Mouse (Mus musculus) CD4-positive, CD25-positive, alpha-beta regulatory T cell, adult 2 months (primary cell): Measurements from ENCODE around the gene Gm20388.

Source experiments
- DNase-seq: peaks from one replicate; pipeline ENCODE4 v3.0.0-alpha.2; 2012; ENCODE audit warnings: low read depth, low spot score

Gene Gm20388

DNA sequence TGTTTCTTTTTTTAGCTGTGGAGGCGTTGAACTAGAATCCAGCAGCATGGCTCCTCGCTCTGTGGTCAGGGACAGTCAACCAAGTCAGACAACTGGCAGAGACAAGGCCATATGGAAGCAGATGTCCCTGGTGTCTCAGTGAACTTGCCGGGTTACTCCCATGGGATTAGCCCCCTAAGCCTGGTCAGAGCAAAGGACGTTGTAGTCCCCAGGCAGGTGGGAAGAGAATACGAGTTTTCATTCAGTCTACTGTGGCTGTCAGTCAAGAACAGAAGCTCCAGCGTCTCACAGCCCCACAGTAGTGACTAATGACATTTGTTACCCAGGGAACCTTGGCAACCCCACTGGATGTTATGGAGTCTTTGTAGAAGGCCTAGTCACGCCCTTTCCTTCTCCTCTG lies 2835.8 kb downstream of the Gm20388 start:
- no peak for DNase-seq

DNA sequence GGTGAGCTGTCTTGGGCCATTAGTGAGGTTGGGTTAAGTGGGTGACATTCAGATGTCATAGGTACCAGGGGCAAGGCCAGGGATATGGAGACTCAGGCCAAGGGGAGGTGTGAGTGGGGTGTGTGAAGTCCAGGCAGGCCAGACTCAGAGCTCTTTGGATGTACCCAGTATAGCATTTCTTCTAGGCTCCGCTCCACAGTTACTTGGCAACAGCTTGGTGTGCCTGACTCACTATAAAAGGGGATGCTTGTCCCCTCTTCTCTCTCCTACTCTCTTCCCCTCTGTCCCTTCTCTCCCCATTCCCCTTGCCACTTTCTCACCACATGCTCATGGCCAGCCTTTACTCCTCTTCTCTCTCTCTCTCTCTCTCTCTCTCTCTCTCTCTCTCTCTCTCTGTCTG lies 2837.2 kb downstream of the Gm20388 start:
- DNase-seq: no peak

DNA sequence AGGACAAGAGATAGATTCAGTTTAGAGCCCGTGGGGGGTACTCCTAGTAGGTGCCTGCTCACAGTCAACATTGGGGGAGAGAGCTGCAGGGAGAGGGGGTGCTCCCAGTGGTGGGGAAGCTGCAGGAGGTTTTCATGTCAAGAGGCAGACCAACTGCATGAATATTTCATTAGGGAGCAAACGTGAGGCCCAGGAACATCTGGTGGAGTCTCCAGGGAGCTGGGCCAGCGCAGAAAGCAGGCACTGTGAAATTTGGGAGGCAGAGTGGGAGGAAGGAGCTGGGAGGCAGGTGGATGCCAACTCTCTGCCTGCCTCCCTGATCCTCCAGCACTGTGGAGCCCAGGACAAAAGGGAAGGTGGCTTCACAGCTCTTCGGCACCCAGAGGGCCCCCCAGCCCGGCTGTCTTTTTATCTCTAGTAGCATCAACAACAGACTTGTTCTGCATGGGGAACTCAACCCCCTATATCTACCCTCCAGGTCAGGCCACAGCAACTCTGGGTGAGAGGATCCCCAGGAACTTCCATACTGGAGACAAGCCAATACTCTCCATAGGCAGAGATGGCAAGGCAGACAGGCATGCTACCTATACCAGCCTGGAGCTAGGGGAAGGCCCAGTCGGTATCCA lies 2838.8 kb downstream of the Gm20388 start:
- no peak for DNase-seq

DNA sequence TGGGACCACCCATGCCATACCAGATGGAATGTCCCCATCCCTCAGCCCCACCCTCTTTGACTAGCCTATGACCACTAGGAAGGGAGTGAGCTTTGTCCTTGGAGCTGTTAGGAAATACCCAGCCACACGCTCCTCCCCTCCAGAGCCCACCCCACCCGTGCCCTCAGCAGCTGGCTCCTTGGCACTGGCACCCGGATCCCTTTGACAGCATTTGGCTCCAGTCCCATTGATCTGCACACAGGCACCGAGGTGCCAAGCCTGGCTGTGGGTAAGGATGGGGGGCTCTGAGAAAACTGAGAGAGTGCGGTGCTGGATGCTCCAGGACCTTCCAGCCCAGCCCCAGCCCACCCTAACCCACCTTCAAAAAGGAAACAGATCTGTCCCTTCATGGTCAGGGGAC lies 2840.7 kb downstream of the Gm20388 start:
- no peak for DNase-seq

DNA sequence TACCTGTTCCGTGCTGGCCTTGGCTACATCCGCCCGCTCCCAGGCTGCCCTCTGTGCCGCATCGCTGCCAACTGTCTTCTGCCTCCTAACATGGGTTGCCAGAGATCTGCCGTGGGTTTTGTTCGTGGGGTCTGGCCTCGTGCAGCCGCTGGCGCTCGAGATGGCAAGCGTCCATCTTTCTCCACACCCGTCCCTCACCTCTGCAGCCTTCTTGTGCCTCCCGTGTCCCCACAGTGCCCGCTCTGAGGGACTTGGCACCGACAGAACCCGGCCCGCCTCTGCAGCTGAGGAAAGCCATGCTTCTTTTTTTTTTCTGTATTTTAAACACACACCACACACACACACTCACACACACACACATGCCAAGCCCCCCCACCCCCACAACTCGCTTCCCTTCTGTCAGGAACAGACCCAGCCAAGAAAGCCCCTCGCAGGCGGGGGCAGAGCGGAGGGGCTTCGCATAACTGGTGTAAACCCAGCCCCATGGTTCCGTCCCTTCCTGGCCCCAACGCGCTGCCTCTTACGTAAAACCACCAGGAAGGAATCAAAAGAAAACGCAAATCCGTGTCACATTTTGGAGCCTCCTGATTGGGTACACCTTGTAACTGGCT lies 2841.6 kb downstream of the Gm20388 start:
- no peak for DNase-seq

DNA sequence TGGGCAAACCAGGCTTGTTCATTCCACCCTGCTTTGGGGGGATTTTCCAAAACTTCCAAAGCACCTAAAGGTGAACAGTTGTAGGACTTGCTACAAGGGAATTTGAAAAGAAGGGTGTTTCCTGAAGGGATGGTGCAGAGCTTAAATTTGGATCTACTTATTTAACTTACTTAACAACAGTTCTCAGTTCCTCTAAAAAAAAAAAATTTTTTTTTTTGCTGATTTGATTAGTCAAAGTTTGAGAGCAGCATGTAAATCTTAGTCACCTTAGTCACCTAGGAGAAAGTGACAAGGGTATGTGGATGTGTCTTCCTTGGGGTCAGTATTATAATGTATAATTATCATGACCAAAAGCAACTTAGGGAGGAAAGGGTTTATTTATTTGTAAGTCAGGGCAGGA lies 2848.0 kb downstream of the Gm20388 start:
- no peak for DNase-seq

DNA sequence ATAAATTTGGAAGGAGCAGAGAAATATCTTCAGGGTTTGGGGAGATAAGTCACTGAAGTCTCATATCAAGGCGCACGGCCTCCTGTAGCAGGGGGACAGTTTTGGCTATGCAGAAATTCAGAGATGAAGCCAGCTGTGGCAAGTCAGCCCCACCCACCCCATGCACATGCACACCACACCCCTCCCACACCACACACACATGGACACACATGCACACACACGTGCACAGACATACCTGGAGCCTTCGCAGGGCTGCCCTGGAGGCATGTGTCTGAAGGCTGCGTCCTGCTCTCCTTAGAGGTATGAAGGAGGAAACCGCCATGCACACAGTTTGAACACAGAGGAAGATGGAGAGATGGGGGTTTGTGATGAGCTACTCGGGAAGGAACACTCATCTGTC lies 2849.5 kb downstream of the Gm20388 start:
- DNase-seq: no peak

DNA sequence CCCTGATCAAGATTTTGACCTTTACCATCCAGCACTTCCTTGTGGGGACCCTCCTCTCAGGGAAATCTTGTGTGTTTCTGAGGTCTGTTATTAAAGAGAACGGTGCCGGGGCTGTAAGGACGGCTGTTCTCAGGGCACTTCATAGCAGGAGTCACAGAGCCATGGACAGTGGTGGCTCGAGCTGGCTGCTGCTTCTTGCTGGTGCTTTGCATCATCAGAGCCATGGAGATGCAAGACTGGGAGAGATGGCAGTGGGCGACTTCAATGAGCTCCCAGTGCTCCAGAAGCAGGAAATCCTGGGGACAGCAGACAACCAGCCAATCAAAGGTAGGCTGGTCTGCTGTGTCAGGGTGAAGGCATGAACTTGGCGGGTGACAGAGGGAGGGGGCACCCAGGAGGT lies 2850.5 kb downstream of the Gm20388 start:
- no peak for DNase-seq

DNA sequence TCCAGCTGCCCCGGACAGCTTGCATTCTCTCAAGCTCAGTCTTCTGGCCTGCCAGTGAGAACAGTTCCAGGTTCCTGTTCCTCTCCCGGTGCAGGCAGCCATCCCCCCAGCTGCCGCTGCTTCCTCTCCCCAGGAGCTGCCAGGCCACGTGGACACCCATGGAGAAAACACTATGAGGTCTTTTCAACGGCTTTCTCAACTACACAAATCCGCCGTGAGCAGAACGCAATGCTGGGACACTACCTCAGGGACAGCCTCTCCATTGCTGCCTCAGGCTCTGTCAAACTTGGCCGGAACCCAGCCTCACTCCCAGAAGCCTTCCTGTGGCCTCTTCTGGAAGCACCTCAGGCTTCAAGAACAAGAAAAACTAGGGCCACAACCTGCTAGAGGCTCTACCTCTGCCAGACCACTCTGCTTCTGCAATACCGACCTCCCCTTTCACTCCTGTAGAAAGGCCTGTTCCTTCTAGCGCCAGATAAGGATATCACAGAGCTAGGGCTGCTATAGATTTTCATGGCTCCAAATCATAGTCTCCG lies 2852.2 kb downstream of the Gm20388 start:
- DNase-seq: no peak

DNA sequence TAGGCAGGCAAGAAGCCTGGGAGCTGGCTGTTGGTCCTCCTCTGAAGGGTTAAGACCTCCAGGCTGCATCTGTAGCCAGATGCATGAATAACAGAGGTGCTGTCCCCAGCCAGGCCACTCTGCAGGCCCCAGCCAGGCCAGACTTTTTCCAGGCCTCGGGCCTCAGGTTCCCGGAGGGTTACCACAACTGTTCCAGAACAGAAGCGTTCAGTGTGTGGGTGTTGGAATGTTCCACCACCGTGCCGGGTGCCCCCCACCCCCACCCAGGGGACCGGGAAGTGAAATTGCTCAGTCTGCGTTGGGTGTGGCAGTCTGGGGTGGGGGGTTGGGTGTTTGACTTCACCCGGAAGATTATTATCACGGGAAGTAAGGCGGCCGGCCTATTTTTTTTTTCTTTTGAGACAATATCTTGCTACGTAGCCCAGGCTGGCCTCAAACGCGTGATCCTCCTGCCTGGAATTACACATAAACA lies 2852.7 kb downstream of the Gm20388 start:
- DNase-seq: peak; percentile 15

DNA sequence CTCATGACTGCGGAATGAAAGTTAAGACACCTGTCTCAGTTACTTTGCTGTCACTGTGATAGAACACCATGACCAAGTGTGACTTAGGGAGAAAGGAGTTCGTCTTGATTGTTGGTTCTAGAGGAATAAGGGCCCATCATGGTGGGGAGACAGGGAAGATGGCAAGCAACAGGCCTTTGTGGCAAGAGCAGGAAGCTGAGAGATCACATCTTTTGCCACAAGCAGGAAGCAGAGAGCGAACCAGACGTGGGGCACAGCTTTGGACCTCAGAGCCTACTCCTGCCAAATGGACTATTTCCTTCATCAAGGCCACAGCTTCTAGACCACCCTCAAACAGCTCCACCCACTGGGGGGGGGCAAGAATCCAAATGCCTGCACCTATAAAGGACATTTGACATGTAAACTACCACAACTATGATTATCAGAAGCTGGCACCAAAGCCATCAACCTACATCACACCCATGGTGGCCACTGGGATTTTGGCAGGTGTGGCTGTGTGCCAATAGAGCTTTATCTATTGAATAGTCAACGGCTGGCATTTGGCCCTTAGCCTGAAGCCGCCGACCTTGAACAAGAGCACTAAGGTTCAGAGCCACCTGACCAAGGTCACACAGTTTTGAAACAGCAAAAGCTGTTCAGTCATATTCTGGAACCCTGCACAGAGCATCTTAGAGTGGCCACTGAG lies 2854.3 kb downstream of the Gm20388 start:
- no peak for DNase-seq

DNA sequence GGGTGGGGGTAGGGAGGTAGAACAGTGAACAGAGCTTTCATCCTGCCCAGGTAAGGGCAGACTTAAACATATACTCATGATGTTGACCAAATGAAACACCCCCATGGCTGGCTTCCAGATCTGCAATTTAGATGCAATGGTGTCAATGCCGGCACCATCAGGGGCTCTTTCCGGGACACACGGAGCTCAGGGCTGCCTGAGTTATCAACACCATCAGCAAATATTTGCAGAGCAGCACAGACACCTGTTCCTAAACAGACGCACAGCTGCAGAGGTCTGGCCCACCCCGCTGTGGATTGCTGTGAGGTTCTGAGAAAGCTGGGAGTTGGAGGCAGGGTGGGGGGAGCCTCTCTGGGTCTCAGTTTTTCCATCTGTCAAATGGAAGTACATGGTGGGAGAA lies 2855.5 kb downstream of the Gm20388 start:
- no peak for DNase-seq

DNA sequence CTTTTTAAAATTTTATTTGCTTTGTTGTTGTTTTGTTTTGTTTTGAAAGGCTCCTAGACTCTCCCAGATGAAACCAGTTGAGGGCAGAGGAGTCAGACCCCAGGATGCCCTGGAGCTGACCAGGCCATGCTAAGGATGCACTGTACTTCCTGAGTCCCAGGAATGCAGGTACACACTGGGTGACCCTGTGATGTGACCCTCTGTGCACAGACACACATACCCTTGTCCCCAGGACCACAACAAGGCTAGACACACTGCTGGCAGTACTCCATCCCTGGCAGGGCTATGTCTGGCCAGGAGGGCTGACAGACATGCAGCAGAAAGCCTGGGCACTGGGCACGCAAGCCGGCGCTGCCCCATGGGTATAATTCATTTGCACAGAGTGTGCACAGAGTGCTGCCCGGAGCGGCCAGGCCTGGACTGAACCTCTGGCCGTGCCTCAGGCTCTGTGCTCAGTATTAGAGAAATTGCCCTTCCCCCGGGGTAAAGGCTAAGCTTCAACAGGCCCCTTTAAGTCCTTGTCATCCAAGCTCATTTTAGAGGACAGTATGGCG lies 2856.1 kb downstream of the Gm20388 start:
- no peak for DNase-seq

DNA sequence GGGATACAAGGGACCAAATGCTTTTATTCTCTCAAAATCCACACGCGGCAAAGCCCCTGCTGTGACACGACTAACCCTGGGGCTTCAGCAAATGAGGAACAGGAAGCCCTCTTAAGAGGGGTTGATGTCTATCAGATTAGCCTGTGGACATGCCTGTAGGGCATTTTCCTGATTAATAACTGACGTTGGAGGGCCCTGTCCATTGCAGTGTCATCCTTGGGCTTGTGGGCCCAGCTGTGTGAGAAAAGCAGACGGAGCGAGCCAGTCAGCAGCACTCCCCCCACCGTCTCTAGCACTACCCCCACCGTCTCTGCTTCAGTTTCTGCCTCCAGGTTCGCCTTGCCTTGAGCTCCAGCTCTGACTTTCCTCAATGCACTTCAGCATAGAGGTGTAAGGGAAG lies 2856.6 kb downstream of the Gm20388 start:
- no peak for DNase-seq

DNA sequence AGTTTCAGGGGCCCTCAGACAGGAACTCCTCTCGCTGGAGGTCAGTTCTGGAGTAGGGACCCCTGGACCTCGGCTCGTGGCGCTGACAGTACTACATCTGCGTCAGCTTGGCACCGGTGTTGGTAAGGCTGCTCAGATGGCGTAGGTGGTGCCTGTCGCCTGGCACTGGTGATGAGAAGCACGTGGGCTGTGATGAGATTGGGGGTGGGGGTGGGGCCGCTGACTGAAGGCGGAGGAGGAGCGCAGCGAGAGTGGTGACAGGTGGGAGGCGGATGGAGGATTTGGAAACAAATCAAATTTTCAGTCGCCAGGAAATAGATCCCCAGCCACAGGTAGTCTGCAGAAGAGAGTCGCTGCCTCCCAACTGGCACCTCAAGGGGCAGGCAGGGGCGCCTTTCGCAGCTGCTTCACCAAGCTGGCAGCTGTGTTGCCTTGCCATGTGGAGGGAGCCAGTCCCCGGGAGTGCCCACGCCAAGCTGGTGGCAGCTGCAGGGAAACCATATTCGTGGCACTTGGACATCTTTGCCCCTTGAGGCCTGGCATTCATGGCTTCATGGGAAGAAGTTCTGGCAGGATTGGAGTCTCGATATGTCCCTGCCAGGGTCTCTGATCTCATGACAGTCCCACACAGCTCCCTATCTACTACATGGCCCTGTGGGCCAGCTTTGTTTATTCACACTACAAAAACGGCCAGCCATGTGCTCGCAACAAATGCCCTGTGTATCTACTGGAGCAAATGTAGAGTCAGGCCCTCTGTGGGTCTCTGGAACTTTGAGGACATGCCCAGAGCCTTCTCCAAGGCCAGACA lies 2858.8 kb downstream of the Gm20388 start:
- DNase-seq: peak; percentile 72

DNA sequence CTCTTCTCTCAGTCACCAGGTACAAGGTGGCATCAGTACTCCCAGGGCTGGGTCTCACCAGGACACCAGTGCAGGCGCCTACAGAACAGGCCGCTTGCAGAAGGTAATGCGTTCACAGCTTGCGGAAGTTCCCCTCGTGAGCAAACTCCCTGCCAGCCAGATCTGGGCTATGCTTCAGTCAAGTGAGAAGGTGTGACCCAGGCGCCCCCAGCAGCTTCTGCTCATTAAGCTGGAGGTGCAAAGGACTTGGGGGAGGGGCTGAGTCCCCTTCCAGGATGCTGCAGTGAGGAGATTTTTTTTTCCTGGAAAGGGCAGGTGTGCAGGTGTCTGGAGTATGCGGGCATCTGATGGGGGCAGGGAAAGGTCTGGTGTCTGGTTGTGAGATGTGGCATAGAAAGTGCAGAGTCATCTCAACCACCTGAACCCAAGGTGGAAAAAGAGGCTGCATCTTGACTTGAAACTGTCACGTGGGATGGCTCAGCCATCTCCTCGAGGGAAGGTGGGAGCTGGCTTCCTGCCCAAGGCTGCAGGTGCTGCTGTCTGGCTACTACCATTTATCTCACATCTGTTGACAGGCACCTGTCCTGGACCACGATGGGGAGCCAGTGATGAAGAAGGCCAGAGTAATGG lies 2861.9 kb downstream of the Gm20388 start:
- DNase-seq: peak; percentile 14

DNA sequence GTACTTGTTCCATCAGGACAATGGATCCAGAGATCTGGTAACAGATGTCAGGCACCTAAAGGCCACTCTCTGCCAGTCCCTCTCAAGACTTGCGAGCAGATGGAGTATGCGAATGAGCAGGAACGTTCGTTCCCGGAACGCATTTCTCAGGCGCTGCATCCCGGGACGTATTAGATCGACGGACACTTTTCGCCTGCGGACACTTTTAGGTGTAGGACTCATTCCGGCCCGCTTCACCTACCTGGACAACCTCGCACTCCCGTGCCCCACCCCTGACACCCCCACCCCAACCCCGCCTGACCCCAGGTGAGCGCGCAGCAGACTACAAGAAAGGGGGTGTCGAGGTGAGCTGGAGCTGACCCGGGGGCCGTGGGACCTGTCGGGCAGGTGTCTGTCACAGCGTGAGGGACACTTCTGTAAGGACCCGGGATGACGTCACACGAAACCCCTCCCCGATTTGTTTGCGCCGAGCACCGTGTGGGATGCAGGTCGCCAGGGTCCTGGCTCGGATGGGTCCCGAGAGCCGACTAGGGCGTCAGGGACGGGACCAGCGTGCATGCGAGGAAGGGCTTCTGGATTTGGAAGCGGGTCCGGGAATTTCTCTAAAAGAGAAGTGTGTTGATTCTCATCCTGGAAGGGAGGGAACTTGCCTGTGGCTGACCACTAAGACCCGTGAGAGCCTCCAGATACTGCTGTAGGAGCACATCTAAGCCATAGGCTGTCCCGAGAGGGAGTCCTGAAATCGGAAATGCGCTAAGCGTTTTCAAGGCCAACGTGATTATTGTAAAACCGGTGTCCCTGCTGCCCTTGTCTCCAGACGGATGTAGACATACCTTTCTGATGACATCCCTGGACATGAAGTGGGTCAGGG lies 2864.9 kb downstream of the Gm20388 start, which contains the start of gene Acsf3:
Gene Acsf3, plus strand, starts transcription at position 202 of the 871 bp plus-strand sequence.
- DNase-seq: peak; percentile 73

DNA sequence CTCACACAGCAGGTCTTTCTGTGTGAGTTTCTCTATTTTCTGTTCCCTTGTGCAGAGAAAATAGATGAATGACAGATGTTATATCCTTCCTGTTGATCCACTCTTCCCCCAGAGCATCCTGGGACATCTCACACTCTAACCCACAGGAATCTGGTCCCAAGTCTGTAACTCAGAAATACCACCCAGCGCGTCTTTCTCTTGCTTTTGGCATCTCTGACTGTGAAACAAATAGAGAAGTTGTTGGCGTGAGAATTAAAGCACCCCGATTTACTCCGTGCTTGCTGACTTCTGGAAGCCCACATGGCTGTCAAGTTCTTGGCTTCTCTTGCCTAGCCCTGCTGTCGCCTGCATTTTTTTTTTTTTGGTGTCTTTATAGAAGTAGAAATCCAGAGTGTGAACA lies 2867.1 kb downstream of the Gm20388 start:
- no peak for DNase-seq

DNA sequence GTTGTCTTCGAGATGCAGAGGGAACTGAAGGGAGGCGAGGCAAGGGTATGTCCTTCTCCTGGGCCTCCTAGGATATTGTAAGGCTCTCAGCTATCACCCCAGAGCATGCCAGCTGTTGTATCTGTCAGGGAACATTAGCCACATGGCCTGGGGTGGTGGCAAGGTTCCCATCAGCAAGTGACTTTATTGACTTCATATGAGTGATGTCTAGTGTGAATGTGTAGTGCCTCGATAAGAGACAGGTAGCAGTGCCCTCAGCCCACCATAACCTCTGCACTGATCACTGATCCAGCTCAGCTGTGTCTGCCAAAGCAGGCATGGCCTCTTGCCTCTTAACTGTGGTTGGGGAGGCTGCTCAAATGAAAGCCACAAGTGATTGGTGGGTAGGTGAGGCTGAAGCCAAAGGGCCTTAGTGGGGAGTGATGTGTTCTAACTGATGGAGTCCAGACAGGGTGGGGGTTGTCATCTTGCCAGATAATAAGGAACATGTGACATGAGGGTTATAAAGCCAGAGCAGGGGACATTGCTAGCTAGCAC lies 2868.1 kb downstream of the Gm20388 start:
- no peak for DNase-seq

DNA sequence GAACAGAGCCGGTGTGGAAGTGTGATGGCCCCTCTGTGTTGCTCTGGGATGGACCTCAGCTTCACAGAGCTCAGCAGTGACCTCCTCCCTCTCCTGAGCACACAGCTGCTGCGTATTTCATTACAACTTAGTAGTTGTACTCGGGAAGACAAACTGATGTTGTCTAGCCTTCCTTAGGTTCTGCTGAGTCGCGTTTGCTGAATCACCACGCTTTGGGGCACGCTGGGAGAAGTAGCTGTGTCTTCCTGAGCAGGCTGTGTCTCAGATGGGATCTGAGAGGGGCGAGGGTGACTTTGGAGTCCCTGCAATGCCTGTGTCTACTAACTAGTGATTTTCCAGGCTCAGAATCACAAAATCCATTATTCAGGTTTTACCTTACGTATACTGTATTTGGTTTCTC lies 2868.6 kb downstream of the Gm20388 start:
- no peak for DNase-seq
